Mouse (Mus musculus): ENCODE measurements at regions not wholly inside any gene's neighbourhood (a gene's known extent, or its start where the extent isn't known, plus 50 kb on each side); places are given as distances from the start of the nearest gene placed in this dataset.

- no peaks in the 10 kb centered on the region for H3K36me3 ChIP-seq
- no peaks in the 10 kb centered on the region for H3K4me1 ChIP-seq (replicated peaks)
- ATAC-seq (ENCODE audit: low read depth) (no peak), DNase-seq (no peak)
- no peak overlapping the region for H3K27ac ChIP-seq
- no peak overlapping the region for H3K4me3 ChIP-seq (replicated peaks)
- no peak overlapping the region for H3K4me2 ChIP-seq
- H3K9ac ChIP-seq: no peak overlapping the region
- no peaks in the 10 kb centered on the region for H3K9me3 ChIP-seq (replicated peaks)
- 65% methylated on average over 9 of the region's 9 CpGs for WGBS (ENCODE audit: insufficient replicate concordance)
- no peaks in the 10 kb centered on the region for H3K27me3 ChIP-seq
These were observed 289.8 kb downstream of the Cmpk2 start for GRCm38 (mm10) chr12:26758657-26759325.

GRCm38 (mm10) chr12:26756284-26756683 lies 287.3 kb downstream of the Cmpk2 start:
- no peak for ATAC-seq (ENCODE audit: low read depth)
- Histone ChIP-seq H3K9me3 (replicated peaks) (no peaks in the 10 kb centered on the region), H3K4me1 (replicated peaks) (no peaks in the 10 kb centered on the region), H3K27me3 (no peaks in the 10 kb centered on the region), H3K4me3 (replicated peaks) (no peak overlapping the region), H3K4me2 (no peak overlapping the region), H3K27ac (no peak overlapping the region), H3K36me3 (no peaks in the 10 kb centered on the region), H3K9ac (no peak overlapping the region)
- DNase-seq: no peak
- 34% methylated on average over 2 of the region's 2 CpGs for WGBS (ENCODE audit: insufficient replicate concordance)

- no peaks in the 10 kb centered on the region for H3K36me3 ChIP-seq
- no peak for DNase-seq
- no peaks in the 10 kb centered on the region for H3K4me1 ChIP-seq (replicated peaks)
- no peak overlapping the region for H3K4me3 ChIP-seq (replicated peaks)
- H3K4me2 ChIP-seq: no peak overlapping the region
- H3K9ac ChIP-seq: no peak overlapping the region
- no peaks in the 10 kb centered on the region for H3K9me3 ChIP-seq (replicated peaks)
- WGBS (ENCODE audit: insufficient replicate concordance): 71% methylated on average over 2 of the region's 2 CpGs
- no peak overlapping the region for H3K27ac ChIP-seq
- no peak for ATAC-seq (ENCODE audit: low read depth)
- no peaks in the 10 kb centered on the region for H3K27me3 ChIP-seq
These were observed 285.6 kb downstream of the Cmpk2 start for GRCm38 (mm10) chr12:26754611-26755010.

GRCm38 (mm10) chr12:26734558-26734897 lies 265.5 kb downstream of the Cmpk2 start:
- Histone ChIP-seq H3K36me3 (no peaks in the 10 kb centered on the region), H3K4me1 (replicated peaks) (no peaks in the 10 kb centered on the region), H3K4me3 (replicated peaks) (no peak overlapping the region), H3K27ac (no peak overlapping the region), H3K9ac (no peak overlapping the region), H3K9me3 (replicated peaks) (no peaks in the 10 kb centered on the region), H3K27me3 (no peaks in the 10 kb centered on the region), H3K4me2 (no peak overlapping the region)
- ATAC-seq (ENCODE audit: low read depth) (no peak), DNase-seq (no peak)
- WGBS (ENCODE audit: insufficient replicate concordance): 60% methylated on average over 3 of the region's 3 CpGs

GRCm38 (mm10) chr12:26733822-26734557 lies 265.0 kb downstream of the Cmpk2 start:
- H3K9me3 ChIP-seq (replicated peaks): no peaks in the 10 kb centered on the region
- ATAC-seq (ENCODE audit: low read depth) (no peak), DNase-seq (no peak)
- no peaks in the 10 kb centered on the region for H3K36me3 ChIP-seq
- WGBS (ENCODE audit: insufficient replicate concordance): 49% methylated on average over 4 of the region's 4 CpGs
- H3K4me1 ChIP-seq (replicated peaks): no peaks in the 10 kb centered on the region
- no peak overlapping the region for H3K27ac ChIP-seq
- no peaks in the 10 kb centered on the region for H3K27me3 ChIP-seq
- H3K4me3 ChIP-seq (replicated peaks): no peak overlapping the region
- H3K4me2 ChIP-seq: no peak overlapping the region
- H3K9ac ChIP-seq: no peak overlapping the region

- no peak overlapping the region for H3K9ac ChIP-seq
- H3K27ac ChIP-seq: no peak overlapping the region
- 37% methylated on average over 1 of the region's 1 CpGs for WGBS (ENCODE audit: insufficient replicate concordance)
- no peak overlapping the region for H3K4me3 ChIP-seq (replicated peaks)
- H3K4me2 ChIP-seq: no peak overlapping the region
- no peaks in the 10 kb centered on the region for H3K4me1 ChIP-seq (replicated peaks)
- no peaks in the 10 kb centered on the region for H3K36me3 ChIP-seq
- no peak for ATAC-seq (ENCODE audit: low read depth)
- H3K9me3 ChIP-seq (replicated peaks): no peaks in the 10 kb centered on the region
- H3K27me3 ChIP-seq: no peaks in the 10 kb centered on the region
- no peak for DNase-seq
These were observed 254.4 kb downstream of the Cmpk2 start for GRCm38 (mm10) chr12:26723399-26723798.

- no peaks in the 10 kb centered on the region for H3K36me3 ChIP-seq
- no peaks in the 10 kb centered on the region for H3K4me1 ChIP-seq (replicated peaks)
- H3K27ac ChIP-seq: no peak overlapping the region
- DNase-seq: no peak
- H3K4me2 ChIP-seq: no peak overlapping the region
- no peaks in the 10 kb centered on the region for H3K9me3 ChIP-seq (replicated peaks)
- no peak overlapping the region for H3K4me3 ChIP-seq (replicated peaks)
- no peak for ATAC-seq (ENCODE audit: low read depth)
- no peak overlapping the region for H3K9ac ChIP-seq
- WGBS (ENCODE audit: insufficient replicate concordance): 61% methylated on average over 1 of the region's 1 CpGs
- no peaks in the 10 kb centered on the region for H3K27me3 ChIP-seq
These were observed 229.8 kb downstream of the Cmpk2 start for GRCm38 (mm10) chr12:26698838-26699237.

- Histone ChIP-seq H3K27ac (no peak overlapping the region), H3K4me3 (replicated peaks) (no peak overlapping the region), H3K4me1 (replicated peaks) (no peaks in the 10 kb centered on the region), H3K9ac (no peak overlapping the region), H3K27me3 (no peaks in the 10 kb centered on the region), H3K9me3 (replicated peaks) (no peaks in the 10 kb centered on the region), H3K4me2 (no peak overlapping the region), H3K36me3 (no peaks in the 10 kb centered on the region)
- ATAC-seq (ENCODE audit: low read depth) (no peak), DNase-seq (no peak)
- 58% methylated on average over 4 of the region's 4 CpGs for WGBS (ENCODE audit: insufficient replicate concordance)
These were observed 219.0 kb downstream of the Cmpk2 start for GRCm38 (mm10) chr12:26688048-26688447.

GRCm38 (mm10) chr12:26680568-26680947 lies 211.6 kb downstream of the Cmpk2 start:
- H3K4me2 ChIP-seq: no peak overlapping the region
- H3K9ac ChIP-seq: no peak overlapping the region
- no peaks in the 10 kb centered on the region for H3K9me3 ChIP-seq (replicated peaks)
- no peaks in the 10 kb centered on the region for H3K36me3 ChIP-seq
- H3K27ac ChIP-seq: no peak overlapping the region
- WGBS (ENCODE audit: insufficient replicate concordance): 39% methylated on average over 3 of the region's 3 CpGs
- no peaks in the 10 kb centered on the region for H3K4me1 ChIP-seq (replicated peaks)
- DNase-seq: no peak
- H3K4me3 ChIP-seq (replicated peaks): no peak overlapping the region
- H3K27me3 ChIP-seq: no peaks in the 10 kb centered on the region
- ATAC-seq (ENCODE audit: low read depth): no peak

GRCm38 (mm10) chr12:26679887-26680567 lies 211.0 kb downstream of the Cmpk2 start:
- no peaks in the 10 kb centered on the region for H3K36me3 ChIP-seq
- ATAC-seq (ENCODE audit: low read depth): no peak
- DNase-seq: no peak
- H3K9me3 ChIP-seq (replicated peaks): no peaks in the 10 kb centered on the region
- H3K27ac ChIP-seq: no peak overlapping the region
- no peak overlapping the region for H3K4me3 ChIP-seq (replicated peaks)
- no peak overlapping the region for H3K9ac ChIP-seq
- H3K4me1 ChIP-seq (replicated peaks): no peaks in the 10 kb centered on the region
- 58% methylated on average over 9 of the region's 9 CpGs for WGBS (ENCODE audit: insufficient replicate concordance)
- H3K27me3 ChIP-seq: no peaks in the 10 kb centered on the region
- no peak overlapping the region for H3K4me2 ChIP-seq

- DNase-seq: no peak
- 62% methylated on average over 4 of the region's 4 CpGs for WGBS (ENCODE audit: insufficient replicate concordance)
These were observed 196.5 kb downstream of the Cmpk2 start for GRCm38 (mm10) chr12:26665466-26665865.

More at GRCm38 (mm10) chr12:26665466-26665865, 196.5 kb downstream of the Cmpk2 start:
- Histone ChIP-seq H3K4me1 (replicated peaks) (no peaks in the 10 kb centered on the region), H3K36me3 (no peaks in the 10 kb centered on the region), H3K27me3 (no peaks in the 10 kb centered on the region), H3K9me3 (replicated peaks) (no peaks in the 10 kb centered on the region), H3K27ac (no peak overlapping the region), H3K9ac (no peak overlapping the region), H3K4me2 (no peak overlapping the region), H3K4me3 (replicated peaks) (no peak overlapping the region)
- no peak for ATAC-seq (ENCODE audit: low read depth)

Data from liver, embryonic 13.5 days (tissue).